Mouse (Mus musculus) lung, embryonic 16.5 days (tissue): Measurements from ENCODE around the gene Ipo13. TPM values are rescaled to one million over a fixed set of nuclear protein-coding genes. Genes with fewer than 3 reads are reported as not detected.
A peak's percentile ranks its signal among the peaks of the same experiment; 100 is the strongest.

ENCODE experiments used
- ATAC-seq: fragments of 200-750 bp; cut with Nextera tagmentation; 2 replicates; pipeline ENCODE4 v1.8.0; 2017; ENCODE audit warnings: low read depth, mild to moderate bottlenecking, moderate library complexity
- H3K27ac ChIP-seq: fragments of 300-500 bp; sonication (generic); 2 replicates; pipeline ENCODE4 v1.5.1; 2014; ENCODE audit warnings: mild to moderate bottlenecking, control low read depth, low read length
- H3K27me3 ChIP-seq: fragments of 300-500 bp; sonication (generic); 2 replicates; pipeline ENCODE4 v1.6.1; 2014; ENCODE audit warnings: low read depth, low read length, mixed read lengths; ENCODE audit not compliant: control insufficient read depth, insufficient read depth
- H3K36me3 ChIP-seq: fragments of 300-500 bp; sonication (generic); 2 replicates; pipeline ENCODE4 v1.6.1; 2014; ENCODE audit warnings: low read length; ENCODE audit not compliant: control insufficient read depth, insufficient read depth
- H3K4me1 ChIP-seq: fragments of 300-500 bp; sonication (generic); replicated peaks from 2 replicates; pipeline ENCODE4 v1.6.1; 2014; ENCODE audit warnings: low read length, mixed read lengths; ENCODE audit not compliant: control insufficient read depth, insufficient read depth
- H3K4me2 ChIP-seq: fragments of 300-500 bp; sonication (generic); 2 replicates; pipeline ENCODE4 v1.6.1; 2014; ENCODE audit warnings: low read depth, low read length, control low read depth
- H3K4me3 ChIP-seq: fragments of 300-500 bp; sonication (generic); 2 replicates; pipeline ENCODE4 v1.5.1; 2014; ENCODE audit warnings: mild to moderate bottlenecking, low read length, control low read depth
- H3K9ac ChIP-seq: fragments of 300-500 bp; sonication (generic); 2 replicates; pipeline ENCODE4 v1.6.1; 2014; ENCODE audit warnings: low read length, control low read depth
- H3K9me3 ChIP-seq: fragments of 300-500 bp; sonication (generic); 2 replicates; pipeline ENCODE4 v1.6.1; 2016; ENCODE audit warnings: low read length; ENCODE audit not compliant: control insufficient read depth
- WGBS: fragments of 180-500 bp; shearing (Covaris S2); extraction: QIAGEN DNeasy Blood & Tissue Kit; methylation state at CpG from one replicate; pipeline ENCODE4 v1.1.7; 2014; 5-methylcytosine and 5-hydroxymethylcytosine counted together
- polyA plus RNA-seq: library from polyadenylated mRNA; unstranded; fragments of >200 nt; fragmentation: Nextera tagmentation; extraction: Ambion mirVana; gene quantifications from 2 replicates; pipeline ENCODE4 v1.2.1, GENCODE M21; 2015

The Ipo13 gene
- polyA plus RNA-seq, 1 experiment from 2014 or later: 41.5 TPM

DNA sequence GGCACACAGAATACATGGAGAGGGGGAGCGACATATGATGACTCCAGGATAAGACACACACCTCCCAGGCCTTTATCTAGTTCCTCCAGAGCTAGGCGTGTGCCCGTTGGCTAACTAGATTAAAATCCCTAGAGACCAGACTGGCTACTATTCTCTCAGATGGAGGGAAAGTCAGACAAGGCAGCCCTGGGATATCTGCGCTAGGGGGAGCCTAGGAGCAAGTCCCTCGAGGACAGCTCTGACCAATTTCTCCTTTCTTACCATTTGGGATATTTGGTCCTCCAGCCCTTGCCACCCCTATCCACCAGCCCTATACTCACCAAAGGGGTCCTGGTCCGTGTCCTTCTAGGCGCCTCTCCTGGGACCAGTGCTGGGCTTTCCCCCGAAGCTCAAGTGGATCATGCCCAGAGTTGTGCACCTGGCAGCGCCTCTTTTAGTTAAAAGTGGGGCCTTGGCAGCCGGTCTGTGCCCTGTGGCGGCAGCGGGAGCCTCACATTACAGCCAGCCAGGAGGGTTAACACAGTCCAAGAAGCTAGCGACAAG, 14.0 kb upstream of the Ipo13 start:
- no peaks in the 10 kb centered on the region for H3K9me3 ChIP-seq
- peaks cover 15% of the 10 kb centered on the region for H3K4me1 ChIP-seq
- H3K27me3 ChIP-seq: peaks cover 26% of the 10 kb centered on the region
- peak overlapping the region; percentile 41 for H3K9ac ChIP-seq
- peak overlapping the region; percentile 4 for H3K27ac ChIP-seq
- ATAC-seq: peak; percentile 43
- peak overlapping the region; percentile 47 for H3K4me3 ChIP-seq
- WGBS: 3% methylated on average over 13 of the region's 13 CpGs
- peak overlapping the region; percentile 66 for H3K4me2 ChIP-seq
- no peaks in the 10 kb centered on the region for H3K36me3 ChIP-seq

DNA sequence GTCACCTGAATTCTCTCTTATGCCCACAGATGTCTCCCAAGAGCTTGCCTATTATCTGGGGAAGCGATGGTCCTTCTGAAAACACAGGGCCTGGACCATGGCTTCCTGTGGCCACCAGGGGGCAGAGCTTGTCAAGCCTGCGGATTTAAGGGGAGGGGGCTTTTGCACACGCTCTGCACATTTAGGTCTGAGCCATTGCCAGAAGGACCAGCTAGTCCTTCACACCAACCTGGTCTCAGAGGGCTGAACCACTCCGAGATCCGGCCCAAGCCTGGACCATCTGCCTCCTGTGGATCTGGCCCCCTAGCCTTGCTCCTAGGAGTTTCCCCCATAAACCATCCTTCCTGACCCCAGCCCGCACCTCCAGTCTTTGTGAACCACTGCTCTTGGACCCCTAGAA, 13.4 kb upstream of the Ipo13 start:
- Histone ChIP-seq H3K27me3 (peaks cover 26% of the 10 kb centered on the region), H3K27ac (no peak overlapping the region), H3K4me3 (no peak overlapping the region), H3K4me2 (peak overlapping the region; percentile 66; the same call in 1 of the 2 replicates), H3K36me3 (no peaks in the 10 kb centered on the region), H3K4me1 (peaks cover 15% of the 10 kb centered on the region), H3K9me3 (no peaks in the 10 kb centered on the region), H3K9ac (no peak overlapping the region)
- ATAC-seq: no peak
- 15% methylated on average over 6 of the region's 6 CpGs for WGBS

GRCm38 (mm10) chr4:117926545-117927482, 12.0 kb upstream of the Ipo13 start:
- Histone ChIP-seq H3K9ac (peak overlapping the region; percentile 60), H3K4me3 (peak overlapping the region; percentile 51), H3K36me3 (no peaks in the 10 kb centered on the region), H3K27ac (no peak overlapping the region), H3K4me2 (peak overlapping the region; percentile 93), H3K9me3 (no peaks in the 10 kb centered on the region), H3K27me3 (peaks cover 26% of the 10 kb centered on the region), H3K4me1 (peaks cover 15% of the 10 kb centered on the region)
- WGBS: 1% methylated on average over 67 of the region's 71 CpGs
- peak; percentile 36 for ATAC-seq

GRCm38 (mm10) chr4:117924916-117925315, 10.1 kb upstream of the Ipo13 start:
- Histone ChIP-seq H3K4me3 (no peak overlapping the region), H3K27me3 (peaks cover 26% of the 10 kb centered on the region), H3K36me3 (no peaks in the 10 kb centered on the region), H3K27ac (no peak overlapping the region), H3K4me1 (peaks cover 15% of the 10 kb centered on the region), H3K9ac (no peak overlapping the region), H3K9me3 (no peaks in the 10 kb centered on the region), H3K4me2 (no peak overlapping the region)
- ATAC-seq: peak; percentile 28
- 39% methylated on average over 5 of the region's 6 CpGs for WGBS

- Histone ChIP-seq H3K27ac (no peak overlapping the region), H3K36me3 (no peaks in the 10 kb centered on the region), H3K4me1 (peaks cover 5% of the 10 kb centered on the region), H3K9ac (no peak overlapping the region), H3K27me3 (peaks cover 26% of the 10 kb centered on the region), H3K4me2 (no peak overlapping the region), H3K4me3 (no peak overlapping the region), H3K9me3 (no peaks in the 10 kb centered on the region)
- no peak for ATAC-seq
- 16% methylated on average over 2 of the region's 2 CpGs for WGBS
Observed at GRCm38 (mm10) chr4:117923450-117923849, 8.7 kb upstream of the Ipo13 start.

- Histone ChIP-seq H3K36me3 (no peaks in the 10 kb centered on the region), H3K4me3 (no peak overlapping the region), H3K9ac (no peak overlapping the region), H3K27ac (no peak overlapping the region), H3K4me2 (no peak overlapping the region), H3K27me3 (peaks cover 8% of the 10 kb centered on the region; the same call in 1 of the 2 replicates), H3K9me3 (no peaks in the 10 kb centered on the region), H3K4me1 (peaks cover 2% of the 10 kb centered on the region; the same call in 1 of the 2 replicates)
- ATAC-seq: no peak
- WGBS: 91% methylated on average over 2 of the region's 2 CpGs
Observed at GRCm38 (mm10) chr4:117921358-117921757, 6.6 kb upstream of the Ipo13 start.

DNA sequence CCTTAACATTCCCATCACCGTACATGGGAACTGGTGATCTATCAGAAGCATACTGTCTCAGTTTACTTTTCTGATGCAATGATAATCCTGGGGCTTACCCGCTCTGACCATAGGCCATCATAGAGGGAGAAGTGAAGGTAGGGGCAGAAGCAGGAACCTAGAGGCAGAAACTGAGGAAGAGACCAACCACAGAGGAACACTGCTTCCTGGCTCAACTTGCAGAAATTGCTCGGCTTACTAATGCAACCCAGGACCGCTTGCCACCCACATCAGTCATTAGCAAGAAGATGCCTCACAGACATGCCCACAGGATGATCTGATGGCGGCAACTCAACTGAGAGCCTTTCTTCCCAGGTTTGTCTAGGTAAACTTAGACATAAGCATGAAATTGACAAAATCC, 4.0 kb upstream of the Ipo13 start:
- Histone ChIP-seq H3K4me2 (no peak overlapping the region), H3K27ac (no peak overlapping the region), H3K4me1 (peaks cover 13% of the 10 kb centered on the region), H3K27me3 (no peaks in the 10 kb centered on the region), H3K4me3 (no peak overlapping the region), H3K9ac (no peak overlapping the region), H3K36me3 (no peaks in the 10 kb centered on the region), H3K9me3 (no peaks in the 10 kb centered on the region)
- 72% methylated on average over 5 of the region's 5 CpGs for WGBS
- no peak for ATAC-seq

DNA sequence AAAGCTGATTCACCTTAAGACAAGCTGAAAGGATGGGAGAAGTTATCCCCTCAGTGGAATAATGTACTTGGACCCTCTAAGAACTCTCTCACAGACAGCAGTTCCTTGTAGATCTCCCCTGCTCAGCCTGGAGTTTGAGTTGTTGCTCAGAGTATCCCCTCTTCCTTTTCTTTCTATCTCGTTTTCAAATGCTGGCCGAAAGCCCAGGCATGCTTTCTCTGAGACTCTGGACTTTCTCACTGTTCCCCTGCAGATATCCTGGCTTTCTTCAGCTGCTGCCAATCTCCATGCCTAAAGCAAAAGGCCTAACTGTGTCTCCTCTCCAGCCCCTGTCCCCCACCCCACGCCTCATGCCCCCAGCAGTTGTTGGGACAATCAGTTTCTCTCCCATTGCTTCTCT, 3.5 kb upstream of the Ipo13 start:
- 45% methylated on average over 3 of the region's 3 CpGs for WGBS
- ATAC-seq: no peak
- no peak overlapping the region for H3K4me2 ChIP-seq

GRCm38 (mm10) chr4:117917847-117918246, 3.0 kb upstream of the Ipo13 start:
- 86% methylated on average over 4 of the region's 4 CpGs for WGBS
- ATAC-seq: no peak
- no peaks in the 10 kb centered on the region for H3K9me3 ChIP-seq
- H3K36me3 ChIP-seq: no peaks in the 10 kb centered on the region
- H3K27me3 ChIP-seq: no peaks in the 10 kb centered on the region
- H3K27ac ChIP-seq: peak overlapping the region; percentile 24
- H3K4me3 ChIP-seq: no peak overlapping the region
- no peak overlapping the region for H3K4me2 ChIP-seq
- H3K4me1 ChIP-seq: peaks cover 22% of the 10 kb centered on the region
- H3K9ac ChIP-seq: no peak overlapping the region

More for the DNA sequence above, 3.5 kb upstream of the Ipo13 start:
- Histone ChIP-seq H3K4me3 (no peak overlapping the region), H3K27ac (peak overlapping the region; percentile 30), H3K36me3 (no peaks in the 10 kb centered on the region), H3K4me1 (peaks cover 18% of the 10 kb centered on the region), H3K9ac (no peak overlapping the region), H3K9me3 (no peaks in the 10 kb centered on the region), H3K27me3 (no peaks in the 10 kb centered on the region)
